Mouse (Mus musculus): ENCODE measurements around the gene Asb3. TPM values are rescaled to one million over a fixed set of nuclear protein-coding genes. Genes with fewer than 3 reads are reported as not detected.
"Not testable (repeated sequence)": the region's sequence is repeated elsewhere in the genome, so short reads cannot be mapped to it uniquely, and the experiment has no call there.

Asb3 gene
- polyA plus RNA-seq, 1 experiment from 2014 or later, result 33.0 TPM

GRCm38 (mm10) chr11:31009668-31010067 lies 124.5 kb downstream of the Asb3 start:
- H3K9ac ChIP-seq (replicated peaks); ATAC-seq: not testable (repeated sequence)
- 93% methylated on average over 1 of the region's 1 CpGs for WGBS

GRCm38 (mm10) chr11:31017466-31017865 lies 132.2 kb downstream of the Asb3 start:
- not testable (repeated sequence) for H3K4me2 ChIP-seq (replicated peaks); ATAC-seq; H3K4me3 ChIP-seq (replicated peaks); H3K9me3 ChIP-seq; H3K27me3 ChIP-seq; H3K4me1 ChIP-seq (replicated peaks); H3K9ac ChIP-seq (replicated peaks); H3K36me3 ChIP-seq; H3K27ac ChIP-seq
- WGBS, result 73% methylated on average over 14 of the region's 15 CpGs

More at GRCm38 (mm10) chr11:31009668-31010067, 124.5 kb downstream of the Asb3 start:
- not testable (repeated sequence) for H3K4me1 ChIP-seq (replicated peaks); H3K4me2 ChIP-seq (replicated peaks); H3K9me3 ChIP-seq; H3K27ac ChIP-seq; H3K4me3 ChIP-seq (replicated peaks); H3K27me3 ChIP-seq
- peaks cover 13% of the 10 kb centered on the region for H3K36me3 ChIP-seq

GRCm38 (mm10) chr11:31034958-31035357 lies 149.7 kb downstream of the Asb3 start:
- Histone ChIP-seq H3K36me3 (peaks cover 25% of the 10 kb centered on the region), H3K27me3 (no peaks in the 10 kb centered on the region), H3K27ac (no peak overlapping the region), H3K4me3 (replicated peaks) (no peak overlapping the region), H3K4me1 (replicated peaks) (no peaks in the 10 kb centered on the region), H3K4me2 (replicated peaks) (no peak overlapping the region), H3K9me3 (peaks cover 10% of the 10 kb centered on the region; the same call in 1 of the 2 replicates), H3K9ac (replicated peaks) (no peak overlapping the region)
- ATAC-seq, result no peak
- 94% methylated on average over 4 of the region's 4 CpGs for WGBS

GRCm38 (mm10) chr11:31089973-31090372 lies 204.8 kb downstream of the Asb3 start:
- 94% methylated on average over 10 of the region's 10 CpGs for WGBS
- Histone ChIP-seq H3K27me3 (no peaks in the 10 kb centered on the region), H3K4me1 (replicated peaks) (no peaks in the 10 kb centered on the region), H3K4me2 (replicated peaks) (no peak overlapping the region), H3K4me3 (replicated peaks) (no peak overlapping the region), H3K9ac (replicated peaks) (no peak overlapping the region), H3K27ac (no peak overlapping the region), H3K9me3 (no peaks in the 10 kb centered on the region), H3K36me3 (peaks cover 6% of the 10 kb centered on the region; the same call in 1 of the 2 replicates)
- no peak for ATAC-seq

- Histone ChIP-seq H3K9ac (replicated peaks) (no peak overlapping the region), H3K4me1 (replicated peaks) (no peaks in the 10 kb centered on the region), H3K4me2 (replicated peaks) (no peak overlapping the region), H3K4me3 (replicated peaks) (no peak overlapping the region), H3K9me3 (no peaks in the 10 kb centered on the region), H3K36me3 (peaks cover 6% of the 10 kb centered on the region; the same call in 1 of the 2 replicates), H3K27ac (no peak overlapping the region), H3K27me3 (no peaks in the 10 kb centered on the region)
- ATAC-seq, result 0 out of 2 replicates have a peak, but pooled peaks have one; percentile 20
- 85% methylated on average over 3 of the region's 3 CpGs for WGBS
Observed at GRCm38 (mm10) chr11:31090478-31090978, 205.3 kb downstream of the Asb3 start.

- H3K4me1 ChIP-seq (replicated peaks); H3K4me2 ChIP-seq (replicated peaks); H3K27ac ChIP-seq; H3K4me3 ChIP-seq (replicated peaks); H3K27me3 ChIP-seq; H3K9me3 ChIP-seq; H3K9ac ChIP-seq (replicated peaks); ATAC-seq; H3K36me3 ChIP-seq: not testable (repeated sequence)
Observed at GRCm38 (mm10) chr11:31099519-31099918, 214.3 kb downstream of the Asb3 start.

- no peak for ATAC-seq
- H3K27me3 ChIP-seq, result no peaks in the 10 kb centered on the region
- 87% methylated on average over 2 of the region's 2 CpGs for WGBS
- no peak overlapping the region for H3K9ac ChIP-seq (replicated peaks)
- H3K36me3 ChIP-seq, result no peaks in the 10 kb centered on the region
- no peak overlapping the region for H3K4me3 ChIP-seq (replicated peaks)
- no peaks in the 10 kb centered on the region for H3K9me3 ChIP-seq
- no peak overlapping the region for H3K4me2 ChIP-seq (replicated peaks)
- H3K27ac ChIP-seq, result no peak overlapping the region
- H3K4me1 ChIP-seq (replicated peaks), result no peaks in the 10 kb centered on the region
Observed at GRCm38 (mm10) chr11:31102188-31102587, 217.0 kb downstream of the Asb3 start.

- Histone ChIP-seq H3K4me2 (replicated peaks) (no peak overlapping the region), H3K27ac (no peak overlapping the region), H3K9ac (replicated peaks) (no peak overlapping the region), H3K9me3 (no peaks in the 10 kb centered on the region), H3K4me3 (replicated peaks) (no peak overlapping the region), H3K36me3 (no peaks in the 10 kb centered on the region), H3K27me3 (no peaks in the 10 kb centered on the region), H3K4me1 (replicated peaks) (no peaks in the 10 kb centered on the region)
- no peak for ATAC-seq
- 95% methylated on average over 5 of the region's 5 CpGs for WGBS
Observed at GRCm38 (mm10) chr11:31105364-31105763, 220.1 kb downstream of the Asb3 start.

GRCm38 (mm10) chr11:31126964-31127363 lies 241.7 kb downstream of the Asb3 start:
- not testable (repeated sequence) for H3K4me1 ChIP-seq (replicated peaks); H3K9me3 ChIP-seq; H3K4me3 ChIP-seq (replicated peaks); H3K27ac ChIP-seq; H3K9ac ChIP-seq (replicated peaks); ATAC-seq; H3K36me3 ChIP-seq; H3K4me2 ChIP-seq (replicated peaks); H3K27me3 ChIP-seq
- WGBS, result 85% methylated on average over 1 of the region's 1 CpGs

GRCm38 (mm10) chr11:31133726-31134125 lies 248.5 kb downstream of the Asb3 start:
- ATAC-seq; H3K27me3 ChIP-seq; H3K4me3 ChIP-seq (replicated peaks); H3K36me3 ChIP-seq; H3K9me3 ChIP-seq; H3K27ac ChIP-seq; H3K4me2 ChIP-seq (replicated peaks); H3K4me1 ChIP-seq (replicated peaks); H3K9ac ChIP-seq (replicated peaks): not testable (repeated sequence)
- WGBS, result 81% methylated on average over 4 of the region's 4 CpGs

GRCm38 (mm10) chr11:31134824-31135223 lies 249.6 kb downstream of the Asb3 start:
- not testable (repeated sequence) for H3K9me3 ChIP-seq; H3K9ac ChIP-seq (replicated peaks); H3K4me2 ChIP-seq (replicated peaks); H3K27ac ChIP-seq; ATAC-seq; H3K4me3 ChIP-seq (replicated peaks); H3K4me1 ChIP-seq (replicated peaks); H3K27me3 ChIP-seq; H3K36me3 ChIP-seq
- WGBS, result 88% methylated on average over 1 of the region's 1 CpGs

- not testable (repeated sequence) for H3K27me3 ChIP-seq; H3K9me3 ChIP-seq; H3K36me3 ChIP-seq; H3K9ac ChIP-seq (replicated peaks); H3K4me3 ChIP-seq (replicated peaks); H3K4me2 ChIP-seq (replicated peaks); H3K4me1 ChIP-seq (replicated peaks); ATAC-seq; H3K27ac ChIP-seq
- WGBS, result 83% methylated on average over 1 of the region's 1 CpGs
Observed at GRCm38 (mm10) chr11:31138394-31138793, 253.2 kb downstream of the Asb3 start.
